Mouse (Mus musculus) heart, embryonic 13.5 days (tissue): ENCODE data around the gene Tgfbr3. TPM values are rescaled to one million over a fixed set of nuclear protein-coding genes. Genes with fewer than 3 reads are reported as not detected.

Experiments used
- ATAC-seq: fragments of 200-750 bp; cut with Nextera tagmentation; 2 replicates; pipeline ENCODE4 v1.8.0; 2017; ENCODE audit warnings: moderate TSS enrichment; ENCODE audit not compliant: insufficient number of reproducible peaks, low FRiP score, low TSS enrichment; ENCODE audit errors: extremely low read depth
- H3K27ac ChIP-seq: fragments of 300-500 bp; sonication (generic); replicated peaks from 2 replicates; pipeline ENCODE4 v1.5.1; 2015; ENCODE audit warnings: moderate library complexity, mild to moderate bottlenecking, inconsistent platforms
- H3K27me3 ChIP-seq: fragments of 300-500 bp; sonication (generic); replicated peaks from 2 replicates; pipeline ENCODE4 v1.6.1; 2015; ENCODE audit warnings: mild to moderate bottlenecking, inconsistent platforms
- H3K36me3 ChIP-seq: fragments of 300-500 bp; sonication (generic); 2 replicates; pipeline ENCODE4 v1.6.1; 2015; ENCODE audit warnings: mild to moderate bottlenecking, inconsistent platforms
- H3K4me1 ChIP-seq: fragments of 300-500 bp; sonication (generic); 2 replicates; pipeline ENCODE4 v1.6.1; 2015; ENCODE audit warnings: inconsistent platforms
- H3K4me2 ChIP-seq: fragments of 300-500 bp; sonication (generic); 2 replicates; pipeline ENCODE4 v1.6.1; 2015; ENCODE audit warnings: inconsistent platforms, mild to moderate bottlenecking, moderate library complexity
- H3K4me3 ChIP-seq: fragments of 300-500 bp; sonication (generic); 2 replicates; pipeline ENCODE4 v1.5.1; 2015; ENCODE audit warnings: moderate library complexity, mild to moderate bottlenecking, inconsistent platforms
- H3K9ac ChIP-seq: fragments of 300-500 bp; sonication (generic); 2 replicates; pipeline ENCODE4 v1.6.1; 2015; ENCODE audit warnings: inconsistent platforms, mild to moderate bottlenecking, moderate library complexity
- H3K9me3 ChIP-seq: fragments of 300-500 bp; sonication (generic); 2 replicates; pipeline ENCODE4 v1.6.1; 2016; ENCODE audit warnings: inconsistent platforms
- WGBS: fragments of 180-500 bp; shearing (Covaris S2); methylation state at CpG from one replicate; pipeline ENCODE4 v1.1.7; 2015; ENCODE audit warnings: mixed read lengths; 5-methylcytosine and 5-hydroxymethylcytosine counted together
- polyA plus RNA-seq: library from polyadenylated mRNA; unstranded; fragments of >200 nt; fragmentation: Nextera tagmentation; extraction: Ambion mirVana; gene quantifications from 2 replicates; pipeline ENCODE4 v1.2.1, GENCODE M21; 2015

The Tgfbr3 gene
- polyA plus RNA-seq, result 19.1 and 20.5 TPM in 2 replicates

DNA sequence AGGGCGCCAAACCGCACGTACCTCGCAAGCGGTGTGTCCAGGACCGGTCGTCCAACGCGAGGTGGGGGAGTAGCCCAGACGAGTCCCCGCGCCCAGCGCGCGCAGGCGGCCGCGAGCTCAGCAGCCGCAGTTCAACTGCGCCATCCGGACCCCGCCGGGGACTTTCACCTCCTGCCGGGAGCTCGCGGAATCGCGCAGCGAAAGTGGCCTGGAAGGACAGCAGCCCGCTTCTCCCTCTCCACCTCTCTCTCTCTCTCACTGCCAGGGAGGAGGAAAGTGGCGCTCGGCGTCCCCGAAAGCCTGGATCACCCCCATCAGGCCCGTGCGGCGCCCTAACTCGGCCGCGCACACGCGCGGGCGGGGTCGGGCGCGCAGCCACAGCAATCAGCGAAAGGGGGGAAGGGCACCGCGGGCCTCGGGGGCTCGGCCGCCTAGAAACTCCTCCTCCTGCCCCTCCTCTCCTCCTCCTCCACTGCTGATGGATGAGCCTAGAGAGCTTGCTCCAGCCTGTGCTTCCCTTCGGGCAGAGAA, at the start of gene Tgfbr3:
Gene Tgfbr3, minus strand, starts transcription at position 396 of the 531 bp plus-strand sequence.
- ATAC-seq, result peak; percentile 83
- WGBS, result under 1% methylated on average over 51 of the region's 54 CpGs
- no peaks in the 10 kb centered on the region for H3K9me3 ChIP-seq
- peak within 1 kb of the TSS; percentile 97 for H3K4me3 ChIP-seq
- H3K27me3 ChIP-seq, result peaks cover 23% of the 10 kb centered on the region
- H3K4me1 ChIP-seq, result peaks cover 27% of the 10 kb centered on the region
- peak within 1 kb of the TSS; percentile 92 for H3K27ac ChIP-seq
- H3K36me3 ChIP-seq, result no peaks in the 10 kb centered on the region
- peak within 1 kb of the TSS; percentile 94 for H3K9ac ChIP-seq
- peak within 1 kb of the TSS; percentile 84 for H3K4me2 ChIP-seq

DNA sequence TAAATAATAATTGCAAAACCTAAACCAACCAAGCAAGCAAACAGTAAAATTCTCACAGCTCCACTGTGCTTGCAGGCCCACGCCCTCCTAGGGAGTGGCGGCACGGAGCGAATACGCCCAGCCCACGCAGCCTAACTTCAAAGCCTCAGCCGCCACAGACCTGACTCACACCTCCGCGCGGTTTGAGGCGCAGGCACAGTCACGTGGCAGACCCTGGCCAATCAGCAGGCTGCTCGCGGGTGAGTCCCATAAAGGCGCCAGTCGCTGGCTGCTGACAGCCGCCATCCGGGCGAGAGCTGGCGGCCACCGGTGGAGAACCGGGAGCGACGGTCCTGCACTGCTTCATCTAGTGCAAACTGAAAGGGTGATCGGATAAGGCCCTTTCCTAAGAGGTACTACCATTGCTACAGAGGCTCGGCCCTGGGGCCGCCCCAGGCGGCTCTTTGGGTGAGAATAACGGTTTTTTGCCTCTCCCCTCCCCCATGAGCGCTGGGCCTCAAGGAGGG, 41.5 kb upstream of the Tgfbr3 start, which contains the start of gene Brdt:
Gene Brdt, plus strand, starts transcription at position 244 of the 506 bp plus-strand sequence.
- Histone ChIP-seq H3K27me3 (no peaks in the 10 kb centered on the region), H3K4me2 (no peak within 1 kb of the TSS), H3K9me3 (no peaks in the 10 kb centered on the region), H3K4me1 (no peaks in the 10 kb centered on the region), H3K27ac (no peak within 1 kb of the TSS), H3K9ac (no peak within 1 kb of the TSS), H3K4me3 (no peak within 1 kb of the TSS), H3K36me3 (no peaks in the 10 kb centered on the region)
- 83% methylated on average over 30 of the region's 30 CpGs for WGBS
- no peak for ATAC-seq

DNA sequence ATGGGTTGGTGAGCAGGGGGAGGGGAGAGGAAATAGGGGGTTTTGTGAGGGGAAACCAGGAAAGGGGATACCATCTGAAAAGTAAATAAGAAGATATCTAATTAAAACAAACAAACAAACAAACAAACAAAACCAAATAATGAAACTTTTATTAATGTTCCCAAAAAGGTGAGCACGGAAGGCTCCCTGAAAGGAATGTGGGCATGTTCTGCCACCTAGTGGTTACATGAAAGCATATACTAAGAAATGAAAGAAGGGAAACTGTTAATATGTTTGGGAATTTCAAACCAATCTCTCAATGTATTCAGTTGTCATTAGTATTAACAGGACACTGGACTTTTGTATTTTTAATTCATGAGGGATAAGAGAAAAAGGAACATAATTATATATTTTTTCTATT, 31.3 kb upstream of the Tgfbr3 start:
- H3K27me3 ChIP-seq, result no peaks in the 10 kb centered on the region
- H3K4me2 ChIP-seq, result peak overlapping the region; percentile 36; the same call in 1 of the 2 replicates
- no peak for ATAC-seq
- no peaks in the 10 kb centered on the region for H3K9me3 ChIP-seq
- H3K4me3 ChIP-seq, result no peak overlapping the region
- WGBS, result 10% methylated on average over 1 of the region's 1 CpGs
- no peaks in the 10 kb centered on the region for H3K36me3 ChIP-seq
- no peak overlapping the region for H3K9ac ChIP-seq
- no peak overlapping the region for H3K27ac ChIP-seq
- H3K4me1 ChIP-seq, result peaks cover 7% of the 10 kb centered on the region; the same call in 1 of the 2 replicates

DNA sequence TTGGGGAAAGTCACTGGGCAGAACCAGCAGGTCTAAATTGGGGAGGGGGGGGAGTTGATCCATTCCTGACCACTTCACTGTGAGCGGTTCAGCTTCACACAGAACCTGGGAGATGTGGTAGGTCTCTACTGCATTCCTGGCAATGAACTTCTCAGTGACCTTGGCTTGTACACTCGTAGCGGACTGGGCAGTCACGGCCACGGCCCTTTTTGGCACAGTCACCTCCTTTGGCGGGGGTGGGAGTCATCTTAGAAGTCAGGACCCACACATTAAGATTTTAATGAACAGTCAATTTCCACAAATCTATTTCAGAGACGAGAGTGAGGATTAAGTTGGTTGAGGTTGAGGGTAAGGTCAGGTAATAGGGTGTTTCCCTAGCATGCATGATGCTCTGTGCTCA, 27.7 kb upstream of the Tgfbr3 start:
- Histone ChIP-seq H3K4me3 (no peak overlapping the region), H3K4me1 (peaks cover 7% of the 10 kb centered on the region; the same call in 1 of the 2 replicates), H3K4me2 (no peak overlapping the region), H3K9ac (no peak overlapping the region), H3K36me3 (no peaks in the 10 kb centered on the region), H3K9me3 (no peaks in the 10 kb centered on the region), H3K27ac (no peak overlapping the region), H3K27me3 (no peaks in the 10 kb centered on the region)
- ATAC-seq, result no peak
- 87% methylated on average over 7 of the region's 7 CpGs for WGBS

DNA sequence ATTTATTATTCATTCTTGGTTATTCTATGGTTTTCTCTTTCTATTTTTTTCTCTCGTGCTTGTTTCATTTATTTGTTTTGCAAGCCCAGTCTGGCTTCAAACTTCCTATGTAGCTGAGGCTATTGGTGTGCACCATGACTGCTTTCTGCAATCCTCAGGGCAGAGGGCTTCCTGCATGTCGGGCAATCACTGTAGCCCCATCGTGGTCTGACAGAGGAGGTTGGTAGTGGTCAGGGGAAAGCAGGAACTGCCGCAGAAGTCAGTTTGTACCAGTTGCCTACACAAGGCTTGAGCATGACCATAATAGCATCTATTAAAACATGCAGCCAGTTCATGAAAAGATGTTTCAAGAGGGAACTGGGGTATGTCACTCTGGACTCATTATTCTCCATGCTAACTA, 18.0 kb upstream of the Tgfbr3 start:
- 68% methylated on average over 4 of the region's 4 CpGs for WGBS
- H3K9ac ChIP-seq, result no peak overlapping the region
- no peaks in the 10 kb centered on the region for H3K36me3 ChIP-seq
- no peaks in the 10 kb centered on the region for H3K9me3 ChIP-seq
- ATAC-seq, result no peak
- H3K4me3 ChIP-seq, result no peak overlapping the region
- no peaks in the 10 kb centered on the region for H3K27me3 ChIP-seq
- no peak overlapping the region for H3K4me2 ChIP-seq
- no peak overlapping the region for H3K27ac ChIP-seq
- H3K4me1 ChIP-seq, result peaks cover 14% of the 10 kb centered on the region

DNA sequence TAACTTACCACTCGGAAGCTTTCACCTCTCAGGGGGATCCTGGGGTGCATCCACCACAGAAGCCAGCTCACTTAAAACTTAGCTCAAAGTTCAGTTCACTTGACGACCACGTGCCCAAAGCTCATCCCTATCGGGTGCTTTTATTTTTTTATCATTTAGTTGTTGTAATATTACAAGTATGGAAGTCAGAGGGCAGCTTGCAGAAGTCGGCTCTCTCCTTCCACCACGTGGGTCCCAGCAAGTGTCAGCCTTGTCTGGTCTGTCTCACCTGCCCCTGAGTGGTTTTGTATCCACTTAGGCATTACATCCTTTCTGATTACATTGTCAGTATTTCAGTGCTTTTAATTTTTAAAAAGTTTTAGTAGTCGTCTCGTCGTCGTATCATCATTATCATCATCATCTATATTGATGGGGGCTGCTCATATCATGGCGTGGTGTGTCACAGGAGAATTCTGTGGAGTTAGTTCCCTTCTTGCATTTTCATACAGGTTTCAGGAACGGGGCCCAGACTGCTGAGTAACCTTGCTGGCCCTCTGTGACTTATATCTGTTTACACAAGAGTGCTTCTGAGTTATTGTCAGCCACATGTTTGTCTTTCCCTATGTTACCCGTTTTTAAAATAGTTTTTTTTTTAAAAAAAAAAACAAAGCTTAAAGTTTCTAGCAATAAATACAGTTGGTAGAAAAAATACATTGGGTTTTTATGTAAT, 14.8 kb upstream of the Tgfbr3 start:
- H3K9ac ChIP-seq, result no peak overlapping the region
- H3K9me3 ChIP-seq, result no peaks in the 10 kb centered on the region
- H3K27me3 ChIP-seq, result no peaks in the 10 kb centered on the region
- H3K36me3 ChIP-seq, result no peaks in the 10 kb centered on the region
- H3K27ac ChIP-seq, result no peak overlapping the region
- H3K4me1 ChIP-seq, result peaks cover 14% of the 10 kb centered on the region
- ATAC-seq, result no peak
- peak overlapping the region; percentile 63 for H3K4me2 ChIP-seq
- WGBS, result 59% methylated on average over 13 of the region's 13 CpGs
- H3K4me3 ChIP-seq, result no peak overlapping the region

DNA sequence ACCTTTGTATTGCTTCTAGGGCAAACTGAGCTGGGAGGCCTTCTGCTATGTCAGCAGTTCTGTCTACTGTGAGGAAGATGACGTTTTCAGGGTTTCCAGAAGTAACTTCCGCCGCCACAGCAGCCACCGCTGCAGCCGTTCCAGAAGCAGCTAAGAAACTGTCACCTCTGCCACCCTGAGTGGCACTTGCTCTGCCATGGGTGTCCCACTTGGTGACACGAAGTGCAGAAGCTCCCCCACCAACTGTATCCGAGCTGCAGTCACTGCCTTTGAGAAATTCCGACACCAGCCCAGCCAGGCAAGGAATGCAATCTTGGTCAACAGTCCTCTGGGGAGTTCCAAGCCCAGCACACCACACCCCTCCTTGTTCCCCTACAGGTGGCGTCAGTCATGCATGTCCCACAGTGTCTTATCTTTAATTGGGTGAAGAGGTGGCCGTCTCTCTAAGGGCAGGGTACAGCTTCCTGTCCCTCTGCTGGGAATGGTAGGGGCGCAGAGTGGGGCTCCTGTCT, 14.0 kb upstream of the Tgfbr3 start:
- H3K36me3 ChIP-seq, result no peaks in the 10 kb centered on the region
- no peaks in the 10 kb centered on the region for H3K9me3 ChIP-seq
- WGBS, result 23% methylated on average over 11 of the region's 11 CpGs
- no peak for ATAC-seq
- no peak overlapping the region for H3K27ac ChIP-seq
- peak overlapping the region; percentile 30; the same call in 1 of the 2 replicates for H3K4me3 ChIP-seq
- no peaks in the 10 kb centered on the region for H3K27me3 ChIP-seq
- H3K4me2 ChIP-seq, result peak overlapping the region; percentile 63
- peak overlapping the region; percentile 60; the same call in 1 of the 2 replicates for H3K9ac ChIP-seq
- H3K4me1 ChIP-seq, result peaks cover 14% of the 10 kb centered on the region

DNA sequence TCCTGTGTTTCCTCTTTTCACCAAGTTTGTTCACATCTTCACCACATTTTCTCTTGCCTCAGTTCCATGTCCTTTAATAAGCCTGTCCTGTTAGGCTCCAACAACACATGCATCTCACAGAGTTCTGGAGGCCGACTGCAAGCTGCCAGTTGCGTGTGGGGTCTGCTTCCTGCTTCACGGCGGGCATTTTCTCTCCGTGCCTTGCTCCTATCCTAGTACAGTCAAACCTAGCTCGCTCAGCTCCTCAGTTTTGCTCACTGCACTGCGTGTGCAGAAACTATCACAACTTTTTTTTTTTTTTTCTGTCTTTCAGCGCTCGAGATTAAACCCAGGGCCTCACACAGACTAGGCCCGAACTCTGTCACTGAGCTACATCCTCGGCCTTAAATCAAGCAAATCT, 9.4 kb upstream of the Tgfbr3 start:
- no peak overlapping the region for H3K9ac ChIP-seq
- H3K4me2 ChIP-seq, result no peak overlapping the region
- no peak for ATAC-seq
- H3K4me1 ChIP-seq, result peaks cover 16% of the 10 kb centered on the region
- no peaks in the 10 kb centered on the region for H3K36me3 ChIP-seq
- no peaks in the 10 kb centered on the region for H3K9me3 ChIP-seq
- no peak overlapping the region for H3K27ac ChIP-seq
- WGBS, result 62% methylated on average over 11 of the region's 11 CpGs
- H3K4me3 ChIP-seq, result no peak overlapping the region
- H3K27me3 ChIP-seq, result no peaks in the 10 kb centered on the region

DNA sequence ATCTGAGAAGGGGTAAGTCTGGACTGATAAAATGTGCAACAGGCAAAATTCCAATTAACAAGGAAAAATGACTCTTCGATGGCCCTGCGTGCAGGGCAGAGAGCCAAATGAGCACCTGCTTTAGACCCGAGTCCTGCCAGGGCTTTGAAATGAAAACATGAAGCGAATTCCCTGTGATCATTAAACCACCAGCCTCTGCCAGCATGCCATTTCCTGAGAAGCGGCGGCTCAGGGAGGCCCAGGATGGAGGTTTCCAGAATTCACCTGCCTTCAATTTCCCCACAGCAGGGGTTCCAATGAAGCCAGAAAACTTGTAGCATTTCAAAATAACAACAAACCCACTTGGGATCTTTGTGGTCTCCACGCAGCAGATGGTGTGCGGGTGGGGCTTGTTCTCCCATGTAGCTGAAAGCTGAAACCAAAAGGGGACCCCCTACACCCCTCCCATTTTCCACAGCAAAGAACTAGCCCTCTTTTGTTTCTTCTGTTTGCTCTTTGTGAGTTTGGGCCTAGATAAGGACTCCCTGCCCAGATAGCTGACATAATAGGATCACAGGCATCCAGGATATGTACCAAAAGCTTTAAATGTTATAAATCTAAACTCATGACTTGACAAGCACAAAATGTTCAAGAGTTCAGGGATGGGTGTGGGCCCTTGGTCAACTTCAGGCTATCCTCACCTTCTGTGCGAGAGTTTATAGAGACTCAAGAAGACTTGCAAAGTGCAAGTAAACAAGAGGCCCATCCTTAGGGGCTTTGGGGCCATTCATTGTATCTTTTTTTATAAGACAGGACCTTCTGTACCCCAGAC, 7.3 kb upstream of the Tgfbr3 start:
- ATAC-seq, result no peak
- Histone ChIP-seq H3K27ac (no peak overlapping the region), H3K9me3 (no peaks in the 10 kb centered on the region), H3K27me3 (0 out of 2 replicates have a peak, but pooled peaks cover 8% of the 10 kb centered on the region), H3K9ac (no peak overlapping the region), H3K4me3 (no peak overlapping the region), H3K4me1 (peaks cover 6% of the 10 kb centered on the region), H3K36me3 (no peaks in the 10 kb centered on the region), H3K4me2 (no peak overlapping the region)
- WGBS, result 58% methylated on average over 9 of the region's 9 CpGs

DNA sequence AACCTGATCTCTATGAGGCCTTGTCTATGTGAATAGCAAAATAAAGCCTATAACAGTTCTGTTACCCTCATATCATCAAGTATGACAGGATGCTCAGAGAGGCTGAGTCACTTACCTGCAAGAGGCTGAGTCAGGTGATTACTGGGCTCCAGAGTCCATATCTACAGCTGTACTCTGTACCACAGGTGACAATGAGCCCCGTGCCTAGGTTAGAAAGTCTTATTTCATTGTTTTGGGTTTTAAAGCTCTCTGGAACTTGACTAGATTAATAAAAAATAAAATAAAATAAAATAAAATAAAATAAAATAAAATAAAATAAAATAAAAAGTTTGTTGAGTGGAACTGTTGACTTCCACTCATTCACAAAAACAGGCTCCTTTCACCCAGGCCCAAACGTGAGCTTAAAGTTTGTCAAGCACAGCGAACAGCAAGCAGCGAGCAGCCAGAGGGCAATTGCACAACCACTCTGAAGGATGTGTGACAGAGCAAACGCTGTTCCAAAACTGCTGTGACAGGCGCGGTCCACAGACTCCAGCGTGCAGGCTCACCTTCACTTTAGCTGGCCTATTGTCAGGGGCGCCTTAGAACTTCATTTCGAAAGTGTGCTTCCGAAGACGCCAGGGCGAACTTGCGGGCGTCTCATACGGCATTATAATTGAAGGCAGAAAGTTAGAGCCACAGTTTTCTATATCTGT, 6.5 kb upstream of the Tgfbr3 start:
- Histone ChIP-seq H3K27ac (no peak overlapping the region), H3K4me2 (no peak overlapping the region), H3K36me3 (no peaks in the 10 kb centered on the region), H3K9me3 (no peaks in the 10 kb centered on the region), H3K4me1 (peaks cover 6% of the 10 kb centered on the region), H3K4me3 (no peak overlapping the region), H3K9ac (no peak overlapping the region), H3K27me3 (peaks cover 15% of the 10 kb centered on the region)
- WGBS, result 78% methylated on average over 16 of the region's 16 CpGs
- no peak for ATAC-seq
